In genomic region chr14:30326226-30326625, GRCm38 (mm10) we compare ENCODE assay signal across 17 mouse cellular contexts.
A peak's percentile ranks its signal among the peaks of the same experiment; 100 is the strongest.
DNase-seq lines count a peak whose midpoint lies in the region; ATAC-seq lines count a peak whose summit lies in the region.
"Had no signal": no experiment of that assay in that cellular context is flagged by ENCODE, and none has a peak within 500 bp of the region (broad histone marks: within the 10 kb centered on the region; RNA-seq: fewer than 3 reads in every experiment).

No protein-coding gene starts in this region.

- 66% methylated on average over 4 of the region's 4 CpGs for WGBS in heart, embryonic 11.5 days (ENCODE audit: insufficient replicate concordance)
- WGBS in kidney, embryonic 15.5 days = 63% methylated on average over 4 of the region's 4 CpGs
- WGBS in forebrain, embryonic 13.5 days = 85% methylated on average over 4 of the region's 4 CpGs

- H3K4me3 ChIP-seq in heart, embryonic 11.5 days (ENCODE audit: low read depth, low read length) = no peak overlapping the region
- H3K4me3 ChIP-seq in kidney, embryonic 15.5 days (replicated peaks) = no peak overlapping the region
- H3K4me3 ChIP-seq in forebrain, embryonic 13.5 days = no peak overlapping the region
- H3K4me3 ChIP-seq: hindbrain, embryonic 13.5 days; left cerebral cortex, adult 2 months; limb, embryonic 13.5 days; midbrain, embryonic 13.5 days had no signal

- H3K27ac ChIP-seq in heart, embryonic 11.5 days (ENCODE audit: low read depth, low read length) = no peak overlapping the region
- peak overlapping the region; percentile 42 for H3K27ac ChIP-seq in kidney, embryonic 15.5 days
- H3K27ac ChIP-seq in forebrain, embryonic 13.5 days = no peak overlapping the region
- H3K27ac ChIP-seq: hindbrain, embryonic 13.5 days; left cerebral cortex, adult 2 months; limb, embryonic 13.5 days; midbrain, embryonic 13.5 days had no signal

- H3K9ac ChIP-seq in heart, embryonic 11.5 days (ENCODE audit: low read depth, low read length) = no peak overlapping the region
- H3K9ac ChIP-seq in kidney, embryonic 15.5 days = no peak overlapping the region
- H3K9ac ChIP-seq in forebrain, embryonic 13.5 days = no peak overlapping the region
- H3K9ac ChIP-seq: forebrain, postnatal 0 days; hindbrain, embryonic 13.5 days; limb, embryonic 13.5 days; midbrain, embryonic 13.5 days had no signal

- H3K27me3 ChIP-seq in heart, embryonic 11.5 days (ENCODE audit: control insufficient read depth, insufficient read depth, low read length) = no peaks in the 10 kb centered on the region
- no peaks in the 10 kb centered on the region for H3K27me3 ChIP-seq in kidney, embryonic 15.5 days
- no peaks in the 10 kb centered on the region for H3K27me3 ChIP-seq in forebrain, embryonic 13.5 days
- H3K27me3 ChIP-seq: hindbrain, embryonic 13.5 days; limb, embryonic 13.5 days; midbrain, embryonic 13.5 days had no signal

- no peaks in the 10 kb centered on the region for H3K9me3 ChIP-seq in heart, embryonic 11.5 days (replicated peaks; ENCODE audit: control insufficient read depth, low read length)
- no peaks in the 10 kb centered on the region for H3K9me3 ChIP-seq in kidney, embryonic 15.5 days (replicated peaks)
- no peaks in the 10 kb centered on the region for H3K9me3 ChIP-seq in forebrain, embryonic 13.5 days (replicated peaks)
- H3K9me3 ChIP-seq: hindbrain, embryonic 13.5 days; limb, embryonic 13.5 days; midbrain, embryonic 13.5 days had no signal

- H3K4me1 ChIP-seq in heart, embryonic 11.5 days (ENCODE audit: control insufficient read depth, insufficient read depth, low read length) = peaks cover 22% of the 10 kb centered on the region
- peaks cover 31% of the 10 kb centered on the region for H3K4me1 ChIP-seq in kidney, embryonic 15.5 days
- H3K4me1 ChIP-seq in forebrain, embryonic 13.5 days = no peaks in the 10 kb centered on the region
- H3K4me1 ChIP-seq: midbrain, embryonic 13.5 days had no signal

- H3K36me3 ChIP-seq in heart, embryonic 11.5 days (ENCODE audit: control insufficient read depth, insufficient read depth, low read length) = no peaks in the 10 kb centered on the region
- H3K36me3 ChIP-seq in kidney, embryonic 15.5 days = no peaks in the 10 kb centered on the region
- no peaks in the 10 kb centered on the region for H3K36me3 ChIP-seq in forebrain, embryonic 13.5 days (ENCODE audit: poor library complexity, severe bottlenecking)
- H3K36me3 ChIP-seq: hindbrain, embryonic 13.5 days; limb, embryonic 13.5 days; midbrain, embryonic 13.5 days had no signal

- DNase-seq in heart, adult 18-20 months = peak; percentile 26 to 28
- DNase-seq in kidney, adult 18-20 months = no peak
- peak; percentile 12 for DNase-seq in fibroblast of lung, adult 2 months (ENCODE audit: low read depth)
- peak; percentile 19 for DNase-seq in lung, postnatal 14 days
- DNase-seq in layer of hippocampus, adult 8-10 months (ENCODE audit: low spot score in 2 of 2) = no peak
- DNase-seq: cerebellum, adult 11-12 months; forebrain, postnatal 0 days; gastrocnemius, postnatal 25 days; right cerebral cortex, postnatal 14 days; thymus, postnatal 25 days had no signal

- no peak overlapping the region for H3K4me2 ChIP-seq in heart, embryonic 11.5 days
- no peak overlapping the region for H3K4me2 ChIP-seq in kidney, embryonic 15.5 days
- no peak overlapping the region for H3K4me2 ChIP-seq in forebrain, embryonic 13.5 days
- H3K4me2 ChIP-seq: hindbrain, embryonic 13.5 days; limb, embryonic 13.5 days; midbrain, embryonic 13.5 days had no signal

- no peak for ATAC-seq in heart, embryonic 11.5 days (replicated peaks; ENCODE audit: insufficient number of reproducible peaks, low FRiP score, low TSS enrichment)
- no peak for ATAC-seq in kidney, embryonic 15.5 days (replicated peaks; ENCODE audit: low FRiP score)
- ATAC-seq in forebrain, embryonic 13.5 days = no peak
- ATAC-seq: forebrain, postnatal 0 days; midbrain, embryonic 13.5 days had no signal

Comparison
In these comparisons a context has a peak if more than half of its experiments do, and no peak if none do; other contexts are left out.
1. DNase-seq: peak in heart, adult 18-20 months (2 of 2), fibroblast of lung, adult 2 months (single experiment) and lung, postnatal 14 days (single experiment); none in kidney, adult 18-20 months (single experiment) and layer of hippocampus, adult 8-10 months (0 of 2).